Mouse (Mus musculus) retina, embryonic 14.5 days (tissue): ENCODE results near the gene BC005537.

Experiments
- DNase-seq: peaks from one replicate; pipeline ENCODE4 v3.0.0-alpha.2; 2015; ENCODE audit warnings: low spot score

The BC005537 gene

DNA sequence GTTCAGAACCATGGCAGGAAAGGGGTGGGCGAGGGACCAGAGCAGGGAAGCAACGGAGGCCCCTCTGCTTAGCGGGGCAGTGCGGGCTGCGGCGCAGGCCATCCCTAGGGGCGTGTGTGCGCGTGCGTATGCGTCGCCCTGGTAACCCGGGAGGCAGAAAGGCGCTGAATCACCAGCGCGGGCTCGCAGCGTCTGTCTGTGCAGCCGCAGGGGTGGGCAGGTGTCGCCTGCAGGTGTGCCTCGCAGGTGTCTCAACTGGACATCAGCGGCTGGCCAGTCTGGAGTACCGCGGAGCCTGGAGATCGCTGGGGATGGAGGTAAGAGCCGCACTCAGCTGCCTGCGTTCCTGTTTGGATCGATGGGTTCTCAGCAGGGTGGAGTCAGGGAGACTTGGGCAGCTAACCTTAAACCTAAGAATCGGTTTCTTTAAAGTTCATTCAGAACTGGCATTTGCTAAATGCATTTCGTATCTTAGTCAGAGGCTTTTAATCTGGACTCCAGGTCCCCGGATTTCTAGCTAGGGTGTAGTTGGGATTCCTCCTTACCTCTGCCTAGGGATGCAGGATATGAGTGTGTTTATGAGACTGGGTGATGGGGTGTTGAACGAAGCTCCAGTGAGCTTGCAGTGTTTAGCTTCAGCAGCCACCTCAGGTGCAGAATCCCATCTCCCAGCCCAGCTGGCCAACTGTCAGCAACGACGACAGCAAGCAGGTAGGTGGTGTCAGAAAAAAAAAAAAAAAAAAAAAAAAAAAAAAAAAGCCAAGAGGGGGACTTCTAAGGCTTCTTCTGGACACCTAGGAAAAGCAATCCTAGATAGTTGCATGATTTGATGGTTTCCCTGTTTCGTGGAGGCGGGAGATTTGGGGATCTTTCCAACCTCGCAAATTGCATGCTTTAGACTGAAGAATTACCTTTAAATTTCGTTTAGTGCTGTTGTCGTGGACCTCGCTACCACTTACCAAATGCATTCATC lies 43.8 kb downstream of the BC005537 start, which contains the start of gene D130043K22Rik:
Gene D130043K22Rik (plus strand): TSS at position 153 of the 973 bp plus-strand sequence.
- DNase-seq = peak; percentile 75

DNA sequence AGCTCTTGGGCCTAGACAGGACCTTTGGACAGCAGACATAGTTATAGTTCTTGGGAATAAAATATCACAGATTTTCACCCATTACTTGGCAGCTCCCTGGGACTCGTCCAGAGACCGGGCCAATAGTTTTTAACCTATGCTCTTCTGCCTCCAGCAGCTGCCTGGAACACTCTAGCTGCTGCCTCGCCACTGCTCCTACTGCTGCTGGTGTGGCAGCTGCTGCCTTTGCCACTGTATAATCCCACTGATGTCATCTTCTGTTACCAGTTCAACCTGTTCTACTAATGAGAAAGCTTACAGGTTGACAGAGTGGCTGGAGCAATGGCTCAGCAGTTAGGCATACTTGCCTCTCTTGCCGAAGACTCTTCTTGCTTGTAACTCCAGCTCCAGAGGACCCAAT lies 47.9 kb downstream of the BC005537 start:
- no peak for DNase-seq

DNA sequence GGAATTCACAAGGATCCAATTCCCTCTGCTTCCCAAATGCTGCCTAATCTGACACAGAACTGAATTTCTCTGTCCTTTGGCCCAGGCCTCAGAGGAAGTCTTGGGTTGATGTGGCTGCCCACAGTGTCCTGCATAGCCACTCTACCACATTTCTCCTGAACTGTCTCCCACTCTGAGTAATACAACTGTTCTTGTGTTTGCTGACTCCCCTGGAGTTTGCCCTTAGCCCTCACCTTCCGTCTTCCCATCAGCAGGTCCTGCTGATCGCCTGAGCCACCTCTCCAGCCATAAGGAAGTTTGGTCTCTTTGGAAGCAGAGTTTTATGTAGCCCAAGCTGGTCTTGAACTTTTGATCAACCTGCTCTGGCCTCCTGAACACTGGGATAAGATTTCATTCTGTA lies 50.5 kb downstream of the BC005537 start:
- no peak for DNase-seq

DNA sequence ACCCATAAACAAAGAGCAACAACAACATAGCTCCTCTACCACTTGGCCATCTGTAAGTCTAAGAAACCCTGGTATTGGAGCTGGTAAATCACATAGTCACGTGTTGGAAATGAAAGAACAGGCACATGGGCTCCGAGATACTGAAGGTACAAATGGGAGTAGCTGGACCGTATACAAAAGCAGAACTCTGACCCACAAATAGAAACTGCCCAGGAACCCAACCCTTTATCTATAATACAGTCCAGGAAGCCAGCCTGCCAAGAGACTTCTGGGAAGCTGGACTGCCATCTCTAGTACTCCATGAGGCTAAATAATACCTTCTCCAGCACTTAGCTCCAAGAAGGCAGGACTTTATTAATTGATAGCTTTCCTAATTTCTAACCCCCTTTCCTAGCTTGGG lies 51.1 kb downstream of the BC005537 start:
- DNase-seq = no peak

DNA sequence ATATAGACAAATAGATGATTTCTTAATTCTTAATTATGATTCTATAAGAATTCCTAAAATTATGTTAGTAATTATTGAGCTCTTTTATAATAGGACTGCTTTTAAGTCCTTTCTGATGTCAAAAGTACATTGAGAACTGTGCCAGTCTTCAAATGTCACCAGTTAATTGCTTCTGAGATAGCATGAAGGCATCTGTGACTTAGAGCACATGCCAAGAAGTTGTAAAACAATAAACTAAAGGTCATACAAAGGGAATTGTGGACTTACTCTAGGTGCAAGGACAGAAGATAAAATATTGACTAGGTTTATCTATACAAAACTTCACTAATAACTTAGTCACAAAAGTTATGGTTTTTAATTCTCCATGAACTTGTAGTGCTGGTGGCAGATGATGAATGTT lies 57.7 kb downstream of the BC005537 start:
- DNase-seq = no peak

DNA sequence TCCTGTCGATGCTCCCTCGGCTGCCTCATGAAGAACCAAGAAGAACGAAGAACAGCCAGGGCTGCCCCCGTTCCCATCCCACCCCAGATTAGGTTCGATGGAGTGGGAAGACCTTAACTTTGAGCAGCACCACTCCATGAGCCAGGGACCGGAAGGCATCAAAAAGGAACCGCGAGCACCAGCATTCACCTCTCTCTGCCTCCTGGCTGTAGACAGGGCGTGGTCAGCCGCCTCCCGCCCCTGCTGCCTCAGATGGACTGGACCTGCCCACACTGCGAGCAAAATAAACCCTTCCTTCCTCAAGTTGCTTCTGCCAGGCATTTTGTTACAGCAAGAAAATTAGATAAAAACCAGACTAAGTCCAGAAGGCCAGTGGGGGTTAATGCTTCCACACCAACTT lies 59.6 kb downstream of the BC005537 start:
- no peak for DNase-seq

DNA sequence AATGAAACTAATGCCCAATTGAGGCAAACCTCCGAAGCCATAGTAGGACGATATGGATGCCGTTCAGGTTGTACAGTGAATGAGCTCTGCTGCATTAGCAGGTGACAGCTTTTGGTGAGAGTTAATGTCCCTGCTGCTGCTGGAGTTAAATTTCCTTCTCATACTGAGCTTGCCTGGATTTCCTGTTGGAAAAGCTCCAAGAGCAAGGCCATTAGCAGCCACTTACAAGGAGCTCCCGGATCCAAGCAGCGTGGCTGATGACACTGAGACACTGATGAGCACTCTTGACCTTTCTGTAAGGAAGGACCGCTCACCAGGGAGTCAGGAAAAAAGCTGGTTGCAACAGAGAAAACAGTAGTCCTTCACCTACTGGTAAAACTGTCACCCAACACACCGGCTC lies 60.6 kb downstream of the BC005537 start:
- DNase-seq = no peak

DNA sequence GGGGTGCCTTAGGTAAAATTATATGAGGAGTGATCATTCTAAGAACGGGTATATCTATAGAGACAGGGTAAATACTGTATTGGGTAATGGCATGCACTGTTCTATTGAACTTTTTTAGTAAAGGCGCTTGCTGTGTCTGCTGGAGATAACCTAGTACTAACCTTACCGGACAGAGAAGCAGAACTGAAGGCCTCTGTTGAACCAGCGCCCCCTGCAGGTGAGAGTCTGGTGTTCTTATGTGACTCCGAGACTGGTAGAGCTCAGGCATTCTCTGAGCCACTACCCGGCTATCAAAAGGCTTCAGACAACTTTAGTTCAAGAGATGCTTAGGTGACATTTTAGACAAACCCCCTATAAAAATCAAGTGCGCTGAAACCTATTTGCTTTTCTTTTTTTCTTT lies 61.1 kb downstream of the BC005537 start:
- peak; percentile 43 for DNase-seq
